Mouse (Mus musculus) ES-E14 (cell line): ENCODE results near the gene Tll2.

Source experiments
- HCFC1 ChIP-seq: IDR thresholded peaks from 2 replicates; pipeline ENCODE4 v1.6.1; 2012; ENCODE audit warnings: low read length, inconsistent platforms, borderline replicate concordance; ENCODE audit not compliant: insufficient read depth
- ZC3H11A ChIP-seq: IDR thresholded peaks from 2 replicates; pipeline ENCODE4 v1.6.1; 2012; ENCODE audit warnings: low read depth, mild to moderate bottlenecking, inconsistent platforms, low read length, borderline replicate concordance

DNA sequence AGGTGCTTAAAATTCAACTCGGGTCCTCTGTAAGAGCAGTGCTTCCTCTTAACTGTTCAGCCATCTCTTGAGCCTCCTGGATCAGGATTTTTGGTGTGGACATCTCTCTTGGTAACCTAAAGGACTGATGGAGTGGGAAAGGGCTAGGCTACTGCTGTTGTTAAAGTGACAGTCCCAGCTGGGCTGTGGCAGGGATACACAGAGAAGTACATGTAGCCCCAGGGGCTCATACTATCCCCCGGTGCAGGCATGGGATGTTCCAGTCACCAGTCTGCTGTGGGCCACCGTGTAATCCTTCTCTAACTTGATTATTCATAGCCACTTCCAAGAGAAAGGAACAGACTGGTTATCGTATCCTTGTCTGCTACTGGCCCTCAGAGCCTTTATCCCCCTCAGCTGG is 109.6 kb downstream of the Tll2 start:
- no peak for TF ChIP-seq ZC3H11A
- TF ChIP-seq HCFC1: no peak
